Mouse (Mus musculus) layer of hippocampus, adult 18-20 months (tissue): Measurements from ENCODE around the gene Lin52. TPM values are rescaled to one million over a fixed set of nuclear protein-coding genes. Genes with fewer than 3 reads are reported as not detected.

ENCODE experiments used
- DNase-seq, 2 experiments: peaks; one replicate each; pipeline ENCODE4 v3.0.0; 2022; ENCODE audit warnings: low spot score in 2 of 2
- total RNA-seq, 2 experiments: library from RNA; stranded (reverse); gene quantifications; 2 replicates each; pipeline ENCODE4 v1.2.3; 2021

Gene Lin52
- total RNA-seq, 2 experiments from 2014 or later: 26.8 to 28.6 TPM

- DNase-seq: no peak
These were observed 11.6 kb downstream of the Lin52 start for GRCm38 (mm10) chr12:84462856-84463255.

- peak in 1 of 2 experiments; percentile 75 for DNase-seq
These were observed 17.5 kb downstream of the Lin52 start for GRCm38 (mm10) chr12:84468701-84469100.

- no peak for DNase-seq
These were observed 27.7 kb downstream of the Lin52 start for GRCm38 (mm10) chr12:84478937-84479336.

- DNase-seq: no peak
These were observed 30.0 kb downstream of the Lin52 start for GRCm38 (mm10) chr12:84481251-84481650.

GRCm38 (mm10) chr12:84482778-84483585, 31.8 kb downstream of the Lin52 start:
- no peak for DNase-seq

- peak in 1 of 2 experiments; percentile 26 for DNase-seq
These were observed 36.3 kb downstream of the Lin52 start for GRCm38 (mm10) chr12:84487324-84488056.

- DNase-seq: no peak
These were observed 45.6 kb downstream of the Lin52 start for GRCm38 (mm10) chr12:84496795-84497194.

GRCm38 (mm10) chr12:84500528-84501263, 49.5 kb downstream of the Lin52 start:
- no peak for DNase-seq

GRCm38 (mm10) chr12:84501278-84501677, 50.1 kb downstream of the Lin52 start:
- DNase-seq: no peak

- peak; percentile 28 to 73 for DNase-seq
These were observed 55.6 kb downstream of the Lin52 start for GRCm38 (mm10) chr12:84506856-84507255.

GRCm38 (mm10) chr12:84512016-84512415, 60.8 kb downstream of the Lin52 start:
- no peak for DNase-seq

- no peak for DNase-seq
These were observed 64.3 kb downstream of the Lin52 start for GRCm38 (mm10) chr12:84515486-84515885.

GRCm38 (mm10) chr12:84516642-84517041, 65.4 kb downstream of the Lin52 start:
- no peak for DNase-seq

- DNase-seq: no peak
These were observed 66.8 kb downstream of the Lin52 start for GRCm38 (mm10) chr12:84518018-84518417.

GRCm38 (mm10) chr12:84523728-84524127, 72.5 kb downstream of the Lin52 start:
- DNase-seq: no peak

GRCm38 (mm10) chr12:84524147-84525050, 73.2 kb downstream of the Lin52 start:
- no peak for DNase-seq

GRCm38 (mm10) chr12:84525422-84525821, 74.2 kb downstream of the Lin52 start:
- no peak for DNase-seq

GRCm38 (mm10) chr12:84530426-84530825, 79.2 kb downstream of the Lin52 start:
- no peak for DNase-seq

- peak; percentile 32 to 58 for DNase-seq
These were observed 80.9 kb downstream of the Lin52 start for GRCm38 (mm10) chr12:84531906-84532829.

GRCm38 (mm10) chr12:84532830-84533199, 81.6 kb downstream of the Lin52 start:
- no peak for DNase-seq
